Mouse (Mus musculus): ENCODE data around the gene Eid1. TPM values are rescaled to one million over a fixed set of nuclear protein-coding genes. Genes with fewer than 3 reads are reported as not detected.

Gene Eid1
- polyA plus RNA-seq, 1 experiment from 2014 or later, result 377 TPM

- no peak for ATAC-seq (ENCODE audit: low FRiP score)
- WGBS, result 51% methylated on average over 8 of the region's 8 CpGs
- no peaks in the 10 kb centered on the region for H3K27me3 ChIP-seq (replicated peaks)
- H3K27ac ChIP-seq (replicated peaks), result no peak overlapping the region
- H3K9ac ChIP-seq (replicated peaks), result no peak overlapping the region
- H3K4me3 ChIP-seq (replicated peaks), result no peak overlapping the region
- no peaks in the 10 kb centered on the region for H3K36me3 ChIP-seq
- no peak overlapping the region for H3K4me2 ChIP-seq
- no peaks in the 10 kb centered on the region for H3K4me1 ChIP-seq
- no peaks in the 10 kb centered on the region for H3K9me3 ChIP-seq (replicated peaks)
These were observed 21.3 kb upstream of the Eid1 start for GRCm38 (mm10) chr2:125651563-125651962.

GRCm38 (mm10) chr2:125653286-125653685 is 19.6 kb upstream of the Eid1 start:
- no peak for ATAC-seq (ENCODE audit: low FRiP score)
- Histone ChIP-seq H3K9ac (replicated peaks) (no peak overlapping the region), H3K4me3 (replicated peaks) (no peak overlapping the region), H3K4me1 (no peaks in the 10 kb centered on the region), H3K4me2 (no peak overlapping the region), H3K36me3 (no peaks in the 10 kb centered on the region), H3K9me3 (replicated peaks) (no peaks in the 10 kb centered on the region), H3K27me3 (replicated peaks) (no peaks in the 10 kb centered on the region), H3K27ac (replicated peaks) (no peak overlapping the region)
- WGBS, result 91% methylated on average over 2 of the region's 2 CpGs

GRCm38 (mm10) chr2:125655391-125655790 is 17.5 kb upstream of the Eid1 start:
- Histone ChIP-seq H3K4me3 (replicated peaks) (no peak overlapping the region), H3K4me1 (peaks cover 5% of the 10 kb centered on the region), H3K9ac (replicated peaks) (no peak overlapping the region), H3K36me3 (no peaks in the 10 kb centered on the region), H3K4me2 (no peak overlapping the region), H3K27ac (replicated peaks) (no peak overlapping the region), H3K9me3 (replicated peaks) (no peaks in the 10 kb centered on the region), H3K27me3 (replicated peaks) (no peaks in the 10 kb centered on the region)
- 93% methylated on average over 9 of the region's 9 CpGs for WGBS
- no peak for ATAC-seq (ENCODE audit: low FRiP score)

GRCm38 (mm10) chr2:125659823-125660536 is 12.9 kb upstream of the Eid1 start:
- WGBS, result 16% methylated on average over 10 of the region's 10 CpGs
- Histone ChIP-seq H3K27ac (replicated peaks) (peak overlapping the region; percentile 56), H3K4me3 (replicated peaks) (peak overlapping the region; percentile 19), H3K4me1 (peaks cover 15% of the 10 kb centered on the region), H3K9ac (replicated peaks) (peak overlapping the region; percentile 32; the same call in 1 of the 2 replicates), H3K27me3 (replicated peaks) (0 out of 2 replicates have a peak, but pooled peaks cover 2% of the 10 kb centered on the region), H3K4me2 (peak overlapping the region; percentile 51), H3K36me3 (no peaks in the 10 kb centered on the region), H3K9me3 (replicated peaks) (no peaks in the 10 kb centered on the region)
- ATAC-seq (ENCODE audit: low FRiP score), result peak; percentile 86; the same call in 1 of the 2 replicates

DNA sequence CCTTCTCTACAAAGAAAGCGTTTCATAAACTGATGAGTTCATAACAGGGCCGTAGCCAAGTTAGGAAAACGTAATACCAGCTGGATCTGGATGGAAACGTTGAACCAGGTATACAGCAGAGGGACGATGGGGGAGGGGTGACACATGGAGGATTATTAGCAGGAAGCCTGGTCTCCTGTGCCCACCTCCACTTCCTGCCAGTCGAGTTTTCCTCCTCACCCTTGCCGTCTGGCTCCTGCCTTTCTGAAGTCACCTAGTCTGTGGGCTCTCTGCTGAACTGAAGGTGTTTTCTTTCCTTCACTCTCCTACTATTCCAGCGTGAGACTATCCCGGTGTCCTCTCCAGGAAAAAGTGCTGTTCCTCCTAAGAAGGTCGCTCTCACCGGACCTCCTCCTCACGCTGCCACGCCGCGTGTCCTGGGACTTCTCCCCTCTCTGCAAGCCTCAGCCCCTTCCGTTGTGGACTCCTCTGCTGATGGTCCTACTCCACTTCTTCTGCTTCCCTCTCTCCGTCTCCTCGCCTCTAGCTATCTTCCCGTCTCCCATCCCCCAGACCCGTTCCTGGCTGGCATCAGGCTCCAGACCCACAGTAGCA is 12.3 kb upstream of the Eid1 start:
- peaks cover 15% of the 10 kb centered on the region for H3K4me1 ChIP-seq
- H3K4me2 ChIP-seq, result peak overlapping the region; percentile 51
- peak overlapping the region; percentile 19 for H3K4me3 ChIP-seq (replicated peaks)
- no peaks in the 10 kb centered on the region for H3K36me3 ChIP-seq
- peak; percentile 66; the same call in 1 of the 2 replicates for ATAC-seq (ENCODE audit: low FRiP score)
- 0 out of 2 replicates have a peak, but pooled peaks cover 2% of the 10 kb centered on the region for H3K27me3 ChIP-seq (replicated peaks)
- peak overlapping the region; percentile 56 for H3K27ac ChIP-seq (replicated peaks)
- peak overlapping the region; percentile 32 for H3K9ac ChIP-seq (replicated peaks)
- 43% methylated on average over 20 of the region's 20 CpGs for WGBS
- H3K9me3 ChIP-seq (replicated peaks), result no peaks in the 10 kb centered on the region

DNA sequence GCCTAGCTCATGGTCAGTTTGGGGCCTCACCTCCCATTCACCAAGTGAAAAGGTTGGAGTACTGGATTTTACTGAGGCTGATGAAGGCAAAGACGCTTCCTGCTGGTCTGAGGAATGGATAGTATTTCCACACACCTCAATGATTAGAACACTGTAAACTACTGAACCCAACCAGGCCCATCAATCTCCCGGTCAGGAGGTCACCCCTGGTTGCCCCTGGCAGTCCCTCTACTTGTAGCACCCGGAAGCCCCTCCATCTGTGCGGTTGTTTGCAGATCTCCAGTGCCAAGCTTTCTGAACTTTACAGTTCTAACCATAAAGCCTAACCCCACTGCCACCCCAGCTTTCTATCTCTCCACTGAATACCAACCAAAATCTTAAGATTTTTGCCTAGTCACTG is 11.7 kb upstream of the Eid1 start:
- peak overlapping the region; percentile 51 for H3K4me2 ChIP-seq
- WGBS, result 70% methylated on average over 4 of the region's 4 CpGs
- H3K27me3 ChIP-seq (replicated peaks), result 0 out of 2 replicates have a peak, but pooled peaks cover 2% of the 10 kb centered on the region
- no peak for ATAC-seq (ENCODE audit: low FRiP score)
- H3K4me1 ChIP-seq, result peaks cover 15% of the 10 kb centered on the region
- peak overlapping the region; percentile 32; the same call in 1 of the 2 replicates for H3K9ac ChIP-seq (replicated peaks)
- no peaks in the 10 kb centered on the region for H3K36me3 ChIP-seq
- no peak overlapping the region for H3K27ac ChIP-seq (replicated peaks)
- H3K4me3 ChIP-seq (replicated peaks), result no peak overlapping the region
- no peaks in the 10 kb centered on the region for H3K9me3 ChIP-seq (replicated peaks)

GRCm38 (mm10) chr2:125662517-125662916 is 10.4 kb upstream of the Eid1 start:
- no peak overlapping the region for H3K4me2 ChIP-seq
- no peaks in the 10 kb centered on the region for H3K9me3 ChIP-seq (replicated peaks)
- 91% methylated on average over 3 of the region's 3 CpGs for WGBS
- ATAC-seq (ENCODE audit: low FRiP score), result no peak
- no peaks in the 10 kb centered on the region for H3K36me3 ChIP-seq
- H3K4me3 ChIP-seq (replicated peaks), result no peak overlapping the region
- no peak overlapping the region for H3K27ac ChIP-seq (replicated peaks)
- 0 out of 2 replicates have a peak, but pooled peaks cover 2% of the 10 kb centered on the region for H3K27me3 ChIP-seq (replicated peaks)
- no peak overlapping the region for H3K9ac ChIP-seq (replicated peaks)
- peaks cover 15% of the 10 kb centered on the region for H3K4me1 ChIP-seq

GRCm38 (mm10) chr2:125665213-125665612 is 7.7 kb upstream of the Eid1 start:
- Histone ChIP-seq H3K27ac (replicated peaks) (no peak overlapping the region), H3K4me3 (replicated peaks) (no peak overlapping the region), H3K4me2 (no peak overlapping the region), H3K36me3 (no peaks in the 10 kb centered on the region), H3K4me1 (peaks cover 12% of the 10 kb centered on the region), H3K9me3 (replicated peaks) (no peaks in the 10 kb centered on the region), H3K27me3 (replicated peaks) (0 out of 2 replicates have a peak, but pooled peaks cover 2% of the 10 kb centered on the region), H3K9ac (replicated peaks) (no peak overlapping the region)
- ATAC-seq (ENCODE audit: low FRiP score), result no peak
- WGBS, result 90% methylated on average over 5 of the region's 5 CpGs

DNA sequence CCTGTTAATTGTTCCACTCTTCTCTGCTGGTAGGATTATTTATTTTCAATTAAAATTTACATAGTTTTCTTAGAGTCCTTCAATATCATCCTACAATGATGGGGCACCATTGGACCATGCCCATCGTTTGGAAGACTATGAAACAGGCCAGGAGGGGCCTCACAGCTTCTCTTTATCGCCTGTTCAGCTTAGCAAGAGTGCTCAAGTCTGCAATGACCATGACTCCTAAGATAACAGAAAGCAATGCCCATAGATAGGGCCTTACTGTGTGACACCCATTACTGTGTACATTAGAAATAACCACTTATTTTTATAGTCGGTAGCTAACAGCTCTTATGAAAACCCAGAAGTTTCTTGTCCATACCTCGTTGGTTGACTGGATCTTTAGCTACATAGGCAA is 7.0 kb upstream of the Eid1 start:
- H3K4me3 ChIP-seq (replicated peaks), result no peak overlapping the region
- peaks cover 5% of the 10 kb centered on the region for H3K4me1 ChIP-seq
- no peak overlapping the region for H3K27ac ChIP-seq (replicated peaks)
- H3K36me3 ChIP-seq, result no peaks in the 10 kb centered on the region
- ATAC-seq (ENCODE audit: low FRiP score), result no peak
- WGBS, result 89% methylated on average over 4 of the region's 4 CpGs
- H3K27me3 ChIP-seq (replicated peaks), result 0 out of 2 replicates have a peak, but pooled peaks cover 2% of the 10 kb centered on the region
- no peak overlapping the region for H3K9ac ChIP-seq (replicated peaks)
- no peaks in the 10 kb centered on the region for H3K9me3 ChIP-seq (replicated peaks)
- no peak overlapping the region for H3K4me2 ChIP-seq

- Histone ChIP-seq H3K4me3 (replicated peaks) (no peak overlapping the region), H3K9me3 (replicated peaks) (no peaks in the 10 kb centered on the region), H3K4me1 (0 out of 2 replicates have a peak, but pooled peaks cover 3% of the 10 kb centered on the region), H3K9ac (replicated peaks) (no peak overlapping the region), H3K4me2 (no peak overlapping the region), H3K36me3 (no peaks in the 10 kb centered on the region), H3K27ac (replicated peaks) (no peak overlapping the region), H3K27me3 (replicated peaks) (no peaks in the 10 kb centered on the region)
- 81% methylated on average over 4 of the region's 4 CpGs for WGBS
- ATAC-seq (ENCODE audit: low FRiP score), result no peak
These were observed 6.2 kb upstream of the Eid1 start for GRCm38 (mm10) chr2:125666668-125667067.

GRCm38 (mm10) chr2:125667184-125667583 is 5.7 kb upstream of the Eid1 start:
- H3K9ac ChIP-seq (replicated peaks), result no peak overlapping the region
- 55% methylated on average over 5 of the region's 5 CpGs for WGBS
- no peaks in the 10 kb centered on the region for H3K27me3 ChIP-seq (replicated peaks)
- no peaks in the 10 kb centered on the region for H3K9me3 ChIP-seq (replicated peaks)
- H3K4me1 ChIP-seq, result 0 out of 2 replicates have a peak, but pooled peaks cover 3% of the 10 kb centered on the region
- no peak for ATAC-seq (ENCODE audit: low FRiP score)
- no peaks in the 10 kb centered on the region for H3K36me3 ChIP-seq
- H3K4me3 ChIP-seq (replicated peaks), result no peak overlapping the region
- no peak overlapping the region for H3K27ac ChIP-seq (replicated peaks)
- no peak overlapping the region for H3K4me2 ChIP-seq

DNA sequence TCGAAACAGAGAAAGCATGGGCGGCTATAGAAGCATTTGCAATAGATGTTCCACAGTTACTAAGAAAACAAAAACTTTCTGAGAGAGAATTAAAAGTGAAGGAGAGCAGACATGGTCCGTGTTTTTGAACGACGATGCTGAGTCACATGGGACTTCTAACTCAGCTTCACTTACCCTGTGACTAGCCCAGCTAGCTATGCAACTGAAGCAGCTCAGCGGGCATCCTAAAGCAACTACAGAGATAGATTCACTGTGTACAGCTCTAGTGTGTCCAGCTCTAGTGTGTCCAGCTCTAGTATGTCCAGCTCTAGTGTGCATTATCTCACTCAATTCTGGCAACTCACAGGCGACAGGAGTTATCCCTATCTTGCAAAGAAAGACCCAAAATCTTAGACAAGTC is 5.2 kb upstream of the Eid1 start:
- H3K4me2 ChIP-seq, result no peak overlapping the region
- 0 out of 2 replicates have a peak, but pooled peaks cover 3% of the 10 kb centered on the region for H3K4me1 ChIP-seq
- no peak for ATAC-seq (ENCODE audit: low FRiP score)
- no peak overlapping the region for H3K4me3 ChIP-seq (replicated peaks)
- H3K9me3 ChIP-seq (replicated peaks), result no peaks in the 10 kb centered on the region
- H3K27me3 ChIP-seq (replicated peaks), result no peaks in the 10 kb centered on the region
- H3K36me3 ChIP-seq, result no peaks in the 10 kb centered on the region
- 90% methylated on average over 7 of the region's 7 CpGs for WGBS
- H3K9ac ChIP-seq (replicated peaks), result no peak overlapping the region
- H3K27ac ChIP-seq (replicated peaks), result no peak overlapping the region

All from neural tube, embryonic 15.5 days (tissue).